Mouse (Mus musculus) ES-Bruce4 (cell line): ENCODE measurements around the gene Ctdspl. TPM values are rescaled to one million over a fixed set of nuclear protein-coding genes. Genes with fewer than 3 reads are reported as not detected.

Experiments
- H3K27ac ChIP-seq: 2 replicates; pipeline ENCODE4 v1.5.1; 2012; ENCODE audit warnings: low read length, inconsistent platforms; ENCODE audit not compliant: insufficient read depth
- H3K27me3 ChIP-seq: 2 replicates; pipeline ENCODE4 v1.6.1; 2012; ENCODE audit warnings: mild to moderate bottlenecking, low read length, inconsistent platforms; ENCODE audit not compliant: control insufficient read depth, poor library complexity, insufficient read depth, severe bottlenecking
- H3K36me3 ChIP-seq: 2 replicates; pipeline ENCODE4 v1.6.1; 2012; ENCODE audit warnings: inconsistent platforms, mild to moderate bottlenecking, low read length, moderate library complexity; ENCODE audit not compliant: control insufficient read depth, poor library complexity, insufficient read depth, severe bottlenecking
- H3K4me1 ChIP-seq: one replicate; pipeline ENCODE4 v1.8.1; 2011; ENCODE audit warnings: low read length; ENCODE audit not compliant: control insufficient read depth, insufficient read depth
- H3K4me3 ChIP-seq: 2 replicates; pipeline ENCODE4 v1.5.1; 2011; ENCODE audit warnings: low read depth, mild to moderate bottlenecking, low read length
- H3K9ac ChIP-seq: 2 replicates; pipeline ENCODE4 v1.6.1; 2012; ENCODE audit warnings: low read depth, mild to moderate bottlenecking, inconsistent platforms; ENCODE audit not compliant: poor library complexity, severe bottlenecking
- H3K9me3 ChIP-seq: replicated peaks from 2 replicates; pipeline ENCODE4 v1.6.1; 2012; ENCODE audit warnings: mild to moderate bottlenecking, low read length, inconsistent platforms; ENCODE audit not compliant: control insufficient read depth, poor library complexity, insufficient read depth, severe bottlenecking
- CTCF ChIP-seq: IDR thresholded peaks from one replicate; pipeline ENCODE4 v1.8.1; 2011; ENCODE audit warnings: low read depth, low read length
- EP300 ChIP-seq: IDR thresholded peaks from 2 replicates; pipeline ENCODE4 v1.6.1; 2011; ENCODE audit warnings: low read depth, low read length; ENCODE audit not compliant: insufficient read depth
- POLR2A ChIP-seq: IDR thresholded peaks from one replicate; pipeline ENCODE4 v1.8.1; 2011; ENCODE audit warnings: low read length; ENCODE audit not compliant: insufficient read depth
- polyA plus RNA-seq: library from polyadenylated mRNA; stranded (reverse); fragments of >200 nt; gene quantifications from 2 replicates; pipeline ENCODE4 v1.2.4, GENCODE M21; 2011; ENCODE audit warnings: low read depth; ENCODE audit not compliant: missing spikeins, insufficient read depth, insufficient read length

Gene Ctdspl
- polyA plus RNA-seq = 20.2 and 20.5 TPM in 2 replicates

GRCm38 (mm10) chr9:118926111-118926650, at the start of gene Ctdspl:
Ctdspl (plus strand) TSS chr9:118926453.
- H3K27me3 ChIP-seq = 0 out of 2 replicates have a peak, but pooled peaks cover 4% of the 10 kb centered on the region
- H3K4me1 ChIP-seq = no peaks in the 10 kb centered on the region
- H3K36me3 ChIP-seq = no peaks in the 10 kb centered on the region

GRCm38 (mm10) chr9:118876902-118877301, 49.4 kb upstream of the Ctdspl start:
- Histone ChIP-seq H3K27ac (no peak overlapping the region), H3K4me1 (no peaks in the 10 kb centered on the region), H3K9me3 (0 out of 2 replicates have a peak, but pooled peaks cover 2% of the 10 kb centered on the region), H3K36me3 (no peaks in the 10 kb centered on the region), H3K9ac (no peak overlapping the region), H3K27me3 (no peaks in the 10 kb centered on the region), H3K4me3 (no peak overlapping the region)
- TF ChIP-seq EP300 = no peak
- TF ChIP-seq POLR2A = no peak
- TF ChIP-seq CTCF = no peak

More at GRCm38 (mm10) chr9:118926111-118926650, at the start of gene Ctdspl:
- H3K27ac ChIP-seq = no peak within 1 kb of the TSS
- peak within 1 kb of the TSS; percentile 82 for H3K4me3 ChIP-seq
- TF ChIP-seq POLR2A (no peak), CTCF (no peak), EP300 (no peak)
- no peaks in the 10 kb centered on the region for H3K9me3 ChIP-seq
- H3K9ac ChIP-seq = peak within 1 kb of the TSS; percentile 82

GRCm38 (mm10) chr9:118877365-118878008, 48.8 kb upstream of the Ctdspl start:
- 0 out of 2 replicates have a peak, but pooled peaks cover 2% of the 10 kb centered on the region for H3K9me3 ChIP-seq
- no peaks in the 10 kb centered on the region for H3K4me1 ChIP-seq
- H3K27ac ChIP-seq = no peak overlapping the region
- H3K27me3 ChIP-seq = no peaks in the 10 kb centered on the region
- H3K9ac ChIP-seq = no peak overlapping the region
- no peaks in the 10 kb centered on the region for H3K36me3 ChIP-seq
- no peak for TF ChIP-seq CTCF
- no peak for TF ChIP-seq POLR2A
- no peak for TF ChIP-seq EP300
- no peak overlapping the region for H3K4me3 ChIP-seq

GRCm38 (mm10) chr9:118878596-118878995, 47.7 kb upstream of the Ctdspl start:
- Histone ChIP-seq H3K4me1 (no peaks in the 10 kb centered on the region), H3K27ac (no peak overlapping the region), H3K27me3 (no peaks in the 10 kb centered on the region), H3K36me3 (no peaks in the 10 kb centered on the region), H3K4me3 (no peak overlapping the region), H3K9ac (no peak overlapping the region), H3K9me3 (0 out of 2 replicates have a peak, but pooled peaks cover 2% of the 10 kb centered on the region)
- TF ChIP-seq POLR2A = no peak
- no peak for TF ChIP-seq EP300
- peak; percentile 25 for TF ChIP-seq CTCF

- no peak for TF ChIP-seq EP300
- TF ChIP-seq CTCF = peak; percentile 66
- Histone ChIP-seq H3K4me3 (no peak overlapping the region), H3K27ac (no peak overlapping the region), H3K9me3 (no peaks in the 10 kb centered on the region), H3K27me3 (no peaks in the 10 kb centered on the region), H3K36me3 (no peaks in the 10 kb centered on the region), H3K4me1 (no peaks in the 10 kb centered on the region), H3K9ac (no peak overlapping the region)
Measured at GRCm38 (mm10) chr9:118881281-118881945, 44.8 kb upstream of the Ctdspl start.

GRCm38 (mm10) chr9:118881946-118882284, 44.3 kb upstream of the Ctdspl start:
- H3K27ac ChIP-seq = no peak overlapping the region
- no peaks in the 10 kb centered on the region for H3K36me3 ChIP-seq
- no peaks in the 10 kb centered on the region for H3K27me3 ChIP-seq
- H3K4me1 ChIP-seq = no peaks in the 10 kb centered on the region
- H3K9ac ChIP-seq = no peak overlapping the region
- no peak overlapping the region for H3K4me3 ChIP-seq
- no peaks in the 10 kb centered on the region for H3K9me3 ChIP-seq
- TF ChIP-seq EP300 = no peak
- TF ChIP-seq CTCF = no peak
